Mouse (Mus musculus): ENCODE measurements around the gene Serpinh1.
"Not testable (repeated sequence)": the region's sequence is repeated elsewhere in the genome, so short reads cannot be mapped to it uniquely, and the experiment has no call there.

The Serpinh1 gene

DNA sequence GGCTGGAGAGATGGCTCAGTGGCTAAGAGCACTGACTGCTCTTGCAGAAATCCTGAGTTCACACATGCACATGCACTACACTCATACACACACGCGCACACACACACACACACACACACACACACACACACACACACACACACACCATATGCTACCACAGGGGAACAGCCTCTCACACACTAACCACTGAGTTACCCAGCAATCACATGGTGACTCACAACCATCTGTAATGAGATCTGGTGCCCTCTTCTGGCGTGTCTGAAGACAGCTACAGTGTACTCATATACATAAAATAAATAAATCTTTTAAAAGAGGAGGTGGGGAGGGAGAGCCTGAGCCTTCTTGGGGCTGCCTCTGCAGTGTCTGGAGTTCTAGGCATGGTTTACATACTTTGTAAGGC is 21.3 kb upstream of the Serpinh1 start:
- not testable (repeated sequence) for DNase-seq (ENCODE audit: low spot score)

DNA sequence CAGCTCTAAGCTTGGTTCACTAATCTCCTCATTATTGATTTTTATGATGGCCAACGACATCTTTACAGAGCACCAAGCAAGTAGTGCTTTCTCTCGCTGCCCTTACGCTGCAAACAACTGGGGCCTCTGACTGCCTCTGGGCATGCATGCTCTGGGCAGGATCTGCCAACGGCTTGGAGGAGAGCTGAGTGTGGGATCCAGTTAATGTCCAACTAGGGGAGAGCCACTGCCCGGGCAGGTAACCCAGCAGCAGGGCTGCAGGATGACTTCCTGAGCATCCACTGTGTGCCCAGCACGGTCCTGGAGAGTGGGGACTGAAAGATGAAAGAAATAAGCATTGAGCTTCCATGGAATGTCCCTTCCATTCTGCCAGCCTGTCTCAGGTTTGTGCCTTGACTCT is 13.7 kb upstream of the Serpinh1 start:
- no peak for DNase-seq (ENCODE audit: low spot score)

DNA sequence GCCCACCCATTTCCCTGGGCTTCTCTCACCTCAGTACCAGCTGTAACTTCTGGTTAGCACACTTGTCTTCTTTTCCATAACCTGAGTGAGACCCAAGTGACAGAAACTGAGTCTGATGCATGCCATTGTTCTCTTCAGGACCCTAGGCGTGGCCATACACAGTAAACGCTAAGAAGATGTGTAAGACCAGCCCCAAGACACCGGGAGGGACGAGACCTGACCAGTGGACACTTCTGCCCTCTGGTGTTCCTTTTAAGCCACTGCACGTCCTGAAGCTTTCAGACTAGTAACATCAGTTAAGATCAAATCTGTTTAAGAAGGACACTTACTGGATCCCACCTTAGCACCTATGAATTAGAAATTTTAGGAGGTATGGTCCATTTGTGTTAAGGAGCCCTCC is 12.0 kb upstream of the Serpinh1 start:
- no peak for DNase-seq (ENCODE audit: low spot score)

DNA sequence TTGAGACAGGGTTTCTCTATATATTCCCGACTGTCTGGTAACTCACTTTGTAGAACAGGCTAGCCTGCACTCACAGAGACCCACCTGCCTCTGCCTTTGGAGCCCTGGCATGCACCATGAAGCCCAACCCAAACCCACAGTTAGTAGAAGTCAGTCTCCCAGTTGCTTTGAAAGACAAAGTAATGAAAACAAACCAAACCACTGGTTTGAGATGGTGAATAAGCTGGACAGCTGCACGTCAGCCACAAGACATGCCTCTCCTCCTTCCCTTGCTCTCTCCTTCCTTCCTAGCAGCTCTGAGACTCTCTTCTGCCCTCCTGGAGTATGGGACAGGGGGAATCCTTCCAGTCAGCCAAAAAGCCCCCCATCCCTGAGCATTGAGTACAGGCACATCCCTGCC is 9.1 kb upstream of the Serpinh1 start:
- DNase-seq (ENCODE audit: low spot score): no peak

DNA sequence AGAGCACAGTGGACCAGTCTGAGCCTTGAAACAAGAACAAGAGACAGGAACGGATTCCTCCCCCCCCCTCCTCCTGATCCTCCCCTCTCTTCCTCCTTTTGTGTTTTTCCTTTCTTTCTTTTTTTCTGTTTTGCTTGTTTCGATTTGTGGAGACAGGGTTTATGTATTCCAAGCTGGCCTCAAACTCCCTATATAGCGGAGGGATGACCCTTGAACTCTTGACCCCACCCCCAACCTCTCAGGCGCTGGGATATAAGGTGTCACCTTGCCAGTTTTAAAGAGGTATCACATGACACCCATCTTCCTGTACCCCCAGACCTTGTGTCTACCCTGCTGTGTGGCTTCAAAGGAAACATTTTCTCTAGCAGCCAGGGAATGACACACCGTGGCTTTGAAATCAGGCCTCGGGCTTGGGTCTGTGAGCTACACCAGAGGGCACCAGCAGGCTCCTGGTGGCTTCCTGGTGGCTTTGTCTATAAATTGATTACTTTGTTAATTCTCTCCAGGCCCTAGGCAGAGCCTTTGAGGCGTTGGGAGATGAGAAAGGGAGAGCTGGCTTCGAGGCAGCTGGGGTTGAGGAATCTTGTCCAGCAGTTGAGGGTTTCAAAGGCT is 7.9 kb upstream of the Serpinh1 start:
- no peak for DNase-seq (ENCODE audit: low spot score)

DNA sequence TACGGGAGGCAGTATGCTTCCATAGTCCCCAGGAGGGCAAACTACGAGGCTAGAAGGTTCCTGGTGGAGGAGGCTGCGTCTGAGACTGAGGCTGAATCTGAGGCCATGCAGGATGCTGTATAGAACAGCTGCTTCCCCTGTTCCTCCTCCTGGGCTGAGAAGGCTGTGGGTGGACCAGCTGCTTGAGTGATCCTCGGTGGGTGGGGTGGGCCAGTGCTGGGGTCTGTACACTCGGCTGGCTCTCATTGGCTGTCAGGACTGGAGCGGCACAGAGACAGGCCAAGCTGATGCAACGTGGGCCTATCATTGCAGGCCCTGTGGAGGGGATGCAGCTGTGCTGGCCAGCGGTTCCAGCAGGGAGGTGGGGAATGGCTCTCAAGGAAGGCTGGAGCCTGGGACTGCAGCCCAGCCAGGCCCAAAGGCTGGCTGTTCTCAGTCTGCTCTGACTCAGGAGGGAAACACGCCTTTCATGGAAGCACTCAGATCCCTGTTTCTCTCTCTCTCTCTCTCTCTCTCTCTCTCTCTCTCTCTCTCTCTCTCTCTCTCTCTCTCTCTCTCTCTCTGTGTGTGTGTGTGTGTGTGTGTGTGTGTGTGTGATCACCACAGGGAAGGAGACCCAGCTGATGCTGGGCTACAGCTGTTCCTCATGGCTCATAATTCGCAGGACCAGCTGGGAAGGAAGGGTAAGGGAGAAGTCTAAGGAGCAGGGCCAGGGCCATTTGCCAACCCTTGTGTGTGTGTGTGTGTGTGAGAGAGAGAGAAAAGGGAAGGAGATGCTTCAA is 7.2 kb upstream of the Serpinh1 start:
- no peak for DNase-seq (ENCODE audit: low spot score)

DNA sequence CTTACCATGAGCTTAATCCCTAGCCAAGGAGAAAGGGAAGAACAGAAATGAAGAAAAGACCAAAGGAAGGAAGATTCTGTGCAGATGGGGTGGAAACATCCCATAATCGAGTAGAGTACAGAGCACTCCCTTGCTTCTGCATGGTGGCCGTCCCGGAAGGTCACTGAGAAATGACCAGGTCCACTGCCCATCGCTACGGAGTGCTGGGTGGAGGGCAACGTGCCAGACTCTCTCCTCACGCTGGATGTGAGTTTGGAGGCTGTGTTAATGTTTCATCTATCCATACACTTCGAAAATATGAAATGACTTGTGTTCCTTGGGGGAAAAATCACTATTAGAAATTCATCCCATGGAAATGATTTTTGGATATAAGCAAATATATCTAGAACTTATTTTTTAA is 5.3 kb upstream of the Serpinh1 start:
- DNase-seq (ENCODE audit: low spot score): no peak

DNA sequence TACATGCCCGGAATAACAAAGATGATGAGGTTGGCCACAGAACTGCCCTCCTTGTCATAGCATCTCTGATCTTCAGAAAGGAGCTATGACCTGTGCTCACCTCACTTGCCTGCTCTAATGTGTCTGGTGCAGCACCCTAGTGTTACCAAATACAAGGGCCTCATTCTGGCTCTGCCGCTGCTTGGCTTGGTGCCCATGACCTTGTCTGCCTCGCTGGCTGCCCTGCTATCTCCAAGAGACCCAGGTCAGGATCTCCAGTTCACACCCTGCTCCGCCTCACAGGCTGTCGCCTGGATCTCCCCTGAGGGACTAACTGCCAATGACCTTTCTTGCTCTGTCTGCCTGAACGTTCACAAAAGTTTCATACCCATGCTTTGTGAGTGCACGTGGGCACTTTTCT is 4.2 kb upstream of the Serpinh1 start:
- DNase-seq (ENCODE audit: low spot score): no peak

DNA sequence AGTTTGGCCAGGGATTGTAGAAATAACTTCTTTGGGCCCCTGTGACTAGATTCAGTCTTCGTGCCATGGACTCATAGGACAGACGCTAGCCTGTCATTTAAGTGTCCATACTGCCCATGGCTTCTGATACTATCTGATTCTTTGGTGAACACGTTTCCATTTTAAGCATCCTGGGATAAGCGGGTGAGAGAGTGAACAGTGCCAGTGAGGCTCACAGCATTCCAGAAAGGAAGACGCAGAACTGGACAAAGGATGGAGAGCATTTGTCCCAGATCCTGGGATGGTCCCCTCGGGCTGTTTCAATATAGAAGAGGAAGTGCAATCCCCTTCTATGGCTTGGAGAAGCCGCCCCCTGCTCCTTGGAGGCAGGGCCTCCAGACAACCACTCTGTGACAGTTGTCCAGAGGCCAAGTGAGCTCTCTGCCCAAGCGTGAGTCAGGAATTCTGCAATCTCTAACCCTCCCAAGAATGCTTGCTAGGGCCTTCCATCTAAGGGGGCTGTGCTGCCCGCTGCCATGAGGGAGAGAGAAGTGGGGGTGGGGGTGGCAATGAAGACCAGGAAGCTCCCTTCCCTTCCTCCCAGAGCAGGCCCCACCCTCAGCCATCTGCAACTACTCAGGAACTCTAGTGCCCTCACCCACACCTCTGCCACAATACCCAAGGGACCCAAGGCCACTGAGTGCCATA is 3.3 kb upstream of the Serpinh1 start:
- DNase-seq (ENCODE audit: low spot score): no peak

DNA sequence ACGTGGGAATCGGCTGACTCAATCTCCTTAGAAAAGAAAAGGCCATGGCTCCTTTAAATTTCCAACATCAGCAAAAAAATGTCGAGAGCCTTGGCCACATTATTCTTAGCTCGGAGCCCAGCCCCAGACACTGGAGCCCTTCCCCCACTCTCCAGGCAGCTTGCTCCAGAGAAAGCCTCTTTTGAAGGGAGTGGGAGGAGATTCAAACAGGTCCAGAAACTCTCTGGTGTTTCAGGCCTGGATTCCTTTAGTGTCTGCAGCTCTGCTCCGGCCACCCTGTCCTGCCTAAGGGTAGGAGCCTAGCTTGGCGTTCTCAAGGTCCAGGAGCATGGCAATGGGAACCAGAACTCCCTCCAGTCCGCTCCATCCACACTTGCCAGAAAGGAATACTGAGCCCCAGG is 2.7 kb upstream of the Serpinh1 start:
- DNase-seq (ENCODE audit: low spot score): no peak

DNA sequence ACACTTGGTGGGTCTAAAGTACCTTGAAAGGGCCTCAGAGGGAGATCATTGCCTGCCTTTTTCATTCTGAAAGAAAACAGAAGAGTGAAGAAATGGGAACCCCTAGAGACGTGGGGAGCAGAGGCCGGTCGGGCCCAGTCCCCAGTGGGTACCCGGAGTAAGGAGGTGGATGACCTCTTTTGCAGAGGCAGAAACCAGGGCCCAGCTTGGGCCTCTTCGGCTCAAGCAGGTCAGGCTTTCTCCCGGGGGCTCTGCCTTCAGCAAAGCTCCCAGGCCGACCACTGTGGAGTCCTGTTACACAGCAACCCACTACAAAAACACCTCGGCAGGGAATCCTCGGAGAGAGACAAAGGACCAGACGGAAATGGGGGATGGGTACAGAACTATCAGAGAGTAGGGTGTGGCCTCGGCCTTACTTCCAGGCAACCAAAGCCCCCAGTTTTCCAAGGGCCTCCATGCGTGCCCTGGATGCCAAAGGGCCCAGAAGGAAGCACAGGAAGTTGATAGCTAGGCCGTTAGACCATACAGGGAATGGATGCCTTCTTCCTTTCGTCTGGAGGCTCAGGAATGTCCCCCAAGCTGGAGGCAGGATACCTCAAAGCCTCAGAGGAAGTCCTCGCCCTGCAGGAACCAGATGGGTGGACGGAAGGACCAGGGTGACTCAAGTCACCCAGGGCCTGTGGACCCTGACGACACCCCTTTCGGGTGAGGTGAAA is 1.1 kb downstream of the Serpinh1 start:
- no peak for DNase-seq (ENCODE audit: low spot score)

DNA sequence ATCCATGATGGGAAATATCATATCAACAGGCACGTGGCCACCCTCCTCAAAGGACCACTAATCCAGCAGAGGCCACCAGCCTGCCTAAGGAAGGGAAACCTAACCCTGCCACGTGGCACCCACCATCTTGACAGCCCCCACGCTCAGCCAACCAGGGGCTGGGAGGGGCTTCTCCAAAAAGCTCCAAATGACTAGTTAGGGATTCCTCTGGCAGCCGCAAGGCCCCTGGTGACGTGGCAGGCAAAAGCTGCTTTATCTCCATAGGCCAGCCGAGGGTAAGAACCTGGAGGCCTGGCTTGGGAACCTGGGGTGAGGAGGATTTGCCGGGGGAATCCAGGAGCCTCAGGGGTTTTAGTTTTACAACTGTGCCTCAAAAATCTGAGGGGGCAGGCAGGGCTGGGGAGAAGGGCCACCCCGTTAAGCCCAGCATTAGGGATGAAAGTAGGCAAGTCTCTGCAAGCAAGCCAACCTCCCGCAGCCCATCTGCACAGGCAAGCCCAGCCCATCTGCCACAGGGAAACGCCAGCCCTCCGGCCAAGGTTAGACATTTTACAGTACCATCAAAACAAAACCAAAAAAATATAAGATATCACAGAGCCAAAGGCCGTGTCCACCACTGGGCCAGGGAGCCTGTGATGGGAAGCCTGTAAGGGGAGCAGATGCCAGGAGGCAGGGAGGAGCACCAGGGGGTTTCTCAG is 1.8 kb downstream of the Serpinh1 start:
- DNase-seq (ENCODE audit: low spot score): no peak

DNA sequence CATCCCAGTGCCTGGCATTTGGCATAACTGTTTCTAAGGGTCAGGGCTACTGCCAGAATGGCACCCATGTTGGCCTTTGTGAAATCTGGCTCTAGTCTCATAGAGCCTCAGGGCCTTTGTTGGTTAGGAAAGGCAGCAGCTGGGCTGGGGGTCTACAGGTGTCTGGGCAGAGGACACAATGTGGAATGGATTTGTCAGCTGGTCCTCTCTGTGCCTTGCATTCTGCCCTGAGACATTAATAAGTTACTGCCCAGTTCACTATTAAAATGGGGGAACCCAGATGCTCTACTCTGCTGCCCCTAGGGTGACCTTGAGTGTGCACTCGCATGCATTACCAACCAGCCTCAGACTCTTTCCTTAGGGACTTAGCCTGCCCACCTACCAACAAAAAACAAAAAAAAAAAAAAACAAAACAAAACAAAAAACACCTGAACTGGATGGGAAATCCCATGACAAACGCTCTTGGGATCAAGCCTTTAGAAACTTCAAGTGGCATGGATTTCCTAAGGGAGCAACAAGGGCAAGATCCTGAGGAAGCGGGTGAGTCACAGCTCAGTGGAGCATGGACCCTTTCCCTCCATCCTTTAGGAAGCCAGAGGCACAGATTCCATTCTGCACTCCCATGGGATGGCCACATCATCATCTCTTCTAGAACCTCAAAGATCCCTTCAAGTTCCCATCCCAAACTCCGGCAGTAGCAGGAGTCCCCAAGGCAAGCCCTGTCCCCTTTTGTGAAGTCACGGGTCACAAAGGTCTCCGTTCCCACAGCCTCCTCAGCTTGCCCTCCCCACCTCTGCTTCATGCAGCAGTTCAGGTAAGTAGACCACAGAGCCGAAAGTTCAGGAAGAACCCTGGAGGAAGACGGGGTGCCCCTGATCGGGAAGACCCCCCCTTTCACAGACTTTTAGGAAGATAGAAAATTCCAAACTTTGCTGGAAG is 3.0 kb downstream of the Serpinh1 start:
- no peak for DNase-seq (ENCODE audit: low spot score)

DNA sequence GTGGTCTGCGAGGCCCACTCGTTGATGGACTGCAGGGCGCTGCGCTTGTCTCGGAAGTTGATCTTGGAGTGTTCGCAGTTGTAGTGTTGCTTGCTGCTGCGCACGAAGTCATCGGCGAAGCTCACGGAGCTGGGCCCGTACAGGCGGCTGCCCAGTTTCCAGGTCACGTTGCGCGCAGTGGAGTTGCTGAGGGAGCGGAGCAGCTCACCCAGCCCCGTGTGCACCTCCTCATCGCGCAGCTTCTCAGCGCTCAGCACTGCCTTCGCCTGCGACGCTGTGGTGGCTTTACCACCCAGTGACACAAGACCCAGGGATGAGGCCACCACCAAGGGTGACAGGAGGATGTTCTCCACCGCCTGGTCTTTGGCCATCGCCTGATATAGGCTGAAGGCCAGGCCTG is 4.2 kb downstream of the Serpinh1 start:
- no peak for DNase-seq (ENCODE audit: low spot score)

DNA sequence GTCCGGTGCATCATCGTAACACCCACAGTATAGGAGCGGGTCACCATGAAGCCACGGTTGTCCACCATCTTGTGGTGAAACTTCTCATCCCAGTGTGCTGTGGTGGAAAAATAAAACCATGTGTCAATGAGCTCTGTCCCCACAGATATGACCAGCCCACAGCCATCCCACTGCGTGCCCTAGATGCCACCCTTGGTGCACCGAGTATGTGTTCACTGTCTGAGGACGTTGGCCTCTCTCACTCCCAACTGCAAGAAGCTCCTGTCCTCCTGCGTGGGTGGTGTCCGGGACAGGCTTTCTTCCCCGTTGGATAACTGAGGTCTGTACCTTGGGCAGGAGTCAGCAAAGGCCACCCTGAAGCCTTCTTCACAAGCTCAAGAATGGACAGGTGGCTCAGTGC is 5.8 kb downstream of the Serpinh1 start:
- no peak for DNase-seq (ENCODE audit: low spot score)

DNA sequence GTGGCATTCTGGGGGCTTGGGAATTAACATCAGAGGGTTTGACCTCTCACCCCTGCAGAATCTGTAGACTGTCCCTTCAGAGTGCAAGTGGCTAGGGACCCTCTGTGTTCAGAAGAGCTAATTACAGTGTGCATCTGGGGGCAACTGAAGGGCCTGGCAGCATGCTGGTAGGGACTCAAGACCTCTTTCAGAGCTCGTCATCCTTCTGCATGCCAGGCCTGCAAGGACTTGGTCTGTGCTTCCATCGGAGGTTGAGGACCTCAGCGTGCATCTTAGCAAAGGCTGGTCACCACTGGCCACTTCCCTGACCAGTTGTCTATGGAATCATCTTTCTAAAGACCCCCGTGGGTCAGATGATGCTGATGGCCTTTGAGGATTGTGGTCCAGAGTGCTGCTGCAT is 9.5 kb downstream of the Serpinh1 start:
- DNase-seq (ENCODE audit: low spot score): no peak

DNA sequence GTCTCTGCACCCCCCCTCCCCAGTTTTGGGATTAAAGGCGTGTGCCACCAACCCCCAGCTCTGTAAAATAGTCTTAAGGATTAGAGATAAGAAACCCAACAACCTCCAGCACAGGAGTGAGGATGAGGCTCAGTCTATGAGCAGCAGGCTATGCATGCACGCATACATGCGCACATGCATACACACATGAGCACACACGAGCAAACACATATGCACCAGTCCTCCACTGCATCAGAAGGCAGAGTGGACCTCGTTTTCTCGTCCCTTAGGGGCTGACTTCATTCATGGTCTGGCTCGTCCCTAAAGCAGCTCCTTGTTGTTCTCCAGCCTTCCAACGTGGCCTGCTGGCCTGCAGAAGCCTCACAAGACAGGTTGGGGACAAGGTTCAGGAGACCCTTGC is 12.3 kb downstream of the Serpinh1 start:
- DNase-seq (ENCODE audit: low spot score): no peak

DNA sequence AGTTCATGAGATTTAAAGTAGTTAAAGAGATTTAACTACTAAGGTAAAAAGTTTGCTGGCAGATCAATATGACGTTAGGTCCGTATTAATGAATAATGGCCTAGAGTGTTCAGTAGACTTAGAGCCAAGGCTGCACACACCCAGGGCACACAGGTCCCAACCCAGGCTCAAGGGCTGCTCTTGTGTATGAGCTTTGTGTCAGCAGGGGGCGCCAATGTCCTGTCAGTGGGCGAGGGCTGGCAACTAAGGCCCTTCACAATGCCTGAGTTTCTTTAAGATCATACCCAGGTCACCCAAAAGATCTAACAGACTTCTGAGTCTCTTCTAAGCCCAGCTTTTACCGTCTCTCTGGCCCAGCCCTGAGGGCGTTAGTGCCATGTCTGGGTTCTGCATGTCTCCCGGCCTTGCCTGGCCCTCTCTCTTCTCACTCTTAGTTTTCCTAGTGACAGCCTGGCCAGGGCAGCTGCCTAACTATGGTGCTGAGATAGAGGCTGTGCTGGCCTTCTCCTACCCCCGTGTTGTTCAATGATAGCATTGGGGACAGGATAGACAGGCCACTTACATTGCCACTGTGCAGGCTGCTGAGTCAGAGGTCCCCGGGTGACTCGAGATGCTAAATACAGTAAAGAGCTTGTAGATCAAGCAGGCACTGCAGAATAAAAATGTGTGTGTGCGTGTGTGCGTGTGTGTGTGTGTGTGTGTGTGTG is 20.1 kb downstream of the Serpinh1 start:
- peak; percentile 8 for DNase-seq (ENCODE audit: low spot score)

DNA sequence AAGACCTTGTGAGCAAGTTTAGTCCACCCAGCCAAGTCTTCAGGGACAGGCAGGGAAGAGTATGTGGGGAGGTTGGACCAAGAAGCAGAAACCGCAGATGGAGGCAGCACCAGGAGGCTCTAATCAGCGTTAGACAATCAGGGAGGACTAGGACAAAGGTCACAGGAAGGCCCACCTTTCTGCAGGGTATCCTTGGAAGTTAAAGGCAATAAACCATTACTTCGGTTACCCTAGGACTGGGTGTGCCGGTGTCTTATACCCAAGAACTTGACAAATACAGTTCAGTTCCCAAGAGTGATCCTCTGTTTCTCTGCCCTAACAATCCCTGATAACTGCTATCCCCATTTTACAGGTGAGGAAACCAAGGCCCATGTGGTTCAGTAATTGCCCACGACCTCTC is 23.0 kb downstream of the Serpinh1 start:
- no peak for DNase-seq (ENCODE audit: low spot score)

DNA sequence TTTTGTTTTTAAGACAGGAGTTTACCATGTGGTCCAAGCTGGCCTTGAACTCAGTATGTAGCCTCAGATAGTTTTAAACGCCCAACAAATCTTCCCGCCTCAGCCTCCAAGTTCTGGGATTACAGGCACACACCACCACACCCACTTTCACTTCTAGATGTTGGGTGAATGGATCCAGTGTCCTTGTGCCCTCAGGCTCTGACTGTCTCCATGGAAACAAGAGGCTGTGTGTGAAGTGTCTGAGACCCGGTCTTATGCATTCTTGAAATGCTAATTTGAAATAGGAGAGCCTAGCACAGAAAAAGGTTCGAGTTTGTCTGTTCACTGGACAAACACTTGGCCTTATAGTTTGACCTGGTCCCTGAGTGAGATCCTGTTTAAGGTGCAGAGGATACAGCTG is 24.2 kb downstream of the Serpinh1 start:
- DNase-seq (ENCODE audit: low spot score): no peak

Data from spleen, adult 12 weeks (tissue).